Mouse (Mus musculus): ENCODE results near the gene Batf3. TPM values are rescaled to one million over a fixed set of nuclear protein-coding genes. Genes with fewer than 3 reads are reported as not detected.

The Batf3 gene
- 3.4 and 4.0 TPM in 2 replicates for polyA plus RNA-seq (2015; fragmentation: Nextera tagmentation; extraction: Ambion mirVana)

DNA sequence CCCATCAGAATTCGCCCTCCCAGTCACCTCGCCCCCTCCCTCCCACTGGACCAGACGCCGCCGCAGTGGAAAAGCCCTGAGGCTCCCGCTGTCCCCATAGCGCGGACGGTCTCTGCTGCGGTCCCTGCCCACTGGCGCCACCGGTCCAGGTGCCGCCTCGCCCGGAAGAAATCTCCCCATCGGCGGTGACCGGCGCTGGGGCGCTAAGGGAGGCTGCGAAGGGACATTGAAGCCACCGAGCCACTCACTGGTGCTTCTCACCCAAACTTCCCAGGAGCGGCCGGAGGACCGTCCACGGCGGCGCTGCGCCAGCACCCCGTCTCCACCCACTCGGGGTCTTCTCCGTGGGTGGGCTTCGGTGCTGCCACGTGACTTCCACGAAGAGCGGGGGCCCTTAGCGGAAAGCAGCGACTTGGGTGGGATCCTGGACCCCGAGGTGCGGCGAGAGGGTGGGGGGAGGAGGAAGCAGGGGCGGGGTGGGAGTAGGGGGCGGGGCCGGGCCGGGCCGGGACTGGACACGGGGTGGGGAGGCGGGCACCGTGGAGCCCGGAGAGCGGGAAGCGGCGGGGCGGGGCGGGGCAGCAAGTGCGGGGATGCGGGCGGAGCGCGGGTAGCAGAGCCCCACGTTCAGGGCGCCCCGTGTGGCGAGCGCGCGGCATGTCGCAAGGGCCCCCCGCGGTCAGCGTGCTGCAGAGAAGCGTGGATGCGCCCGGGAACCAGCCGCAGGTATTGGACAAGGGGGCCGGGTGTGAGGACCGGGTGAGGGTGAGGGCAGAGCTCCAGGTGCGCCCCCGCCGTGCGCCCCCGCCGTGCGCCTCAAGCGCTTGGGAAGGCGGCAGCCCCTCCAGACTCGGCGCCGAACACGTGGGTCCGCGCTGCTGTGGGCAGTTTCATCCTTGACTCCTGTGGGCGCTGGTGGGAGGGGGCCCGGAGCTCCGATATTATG is at the start of gene Batf3:
Batf3 (plus strand) TSS at position 46 of the 946 bp plus-strand sequence.

DNA sequence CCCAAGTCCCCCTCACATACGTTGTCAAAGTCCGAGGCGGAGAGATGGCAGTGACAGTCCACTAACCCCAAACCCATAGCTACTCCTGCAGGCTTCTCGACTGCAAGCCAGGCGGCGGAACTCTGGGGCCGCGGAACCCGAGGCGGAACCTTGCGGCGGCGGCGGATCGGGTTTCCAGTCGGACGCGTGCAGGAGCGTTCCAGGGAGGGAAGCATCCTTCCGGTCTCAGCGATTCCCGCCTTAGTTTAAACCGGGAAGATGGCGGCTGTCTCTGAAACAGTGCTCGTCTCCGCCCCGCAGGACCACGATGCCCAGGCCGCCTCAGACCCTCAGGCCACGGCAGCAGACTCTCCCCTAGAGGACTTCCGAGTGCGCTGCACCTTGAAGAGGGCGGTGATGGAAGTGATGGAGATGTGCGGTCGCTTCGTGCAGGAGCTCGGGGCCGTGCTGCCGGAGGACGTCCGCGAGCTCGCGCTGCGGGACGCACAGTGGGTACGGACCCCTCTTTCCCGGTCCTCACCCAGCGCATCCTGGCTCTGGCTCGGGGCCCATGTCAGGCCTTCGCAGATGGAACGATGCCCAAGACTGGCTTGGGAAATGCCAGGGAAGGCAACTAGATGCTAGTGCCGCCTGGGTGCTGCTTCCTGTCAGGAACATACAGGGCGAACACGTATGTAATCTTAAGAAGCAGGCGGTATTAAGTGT is 34.7 kb upstream of the Batf3 start, which contains the start of the genes Tatdn3 and Nsl1:
Tatdn3 (minus strand) TSS at position 152 of the 705 bp plus-strand sequence.
Nsl1 (plus strand) TSS at position 232 of the 705 bp plus-strand sequence.

Other genes with a start within 250 kb of the Batf3 start
- gene Rps6kc1, start 186.1 kb upstream of the Batf3 start, polyA plus RNA-seq (2015; fragmentation: Nextera tagmentation; extraction: Ambion mirVana) = 3.4 and 5.5 TPM in 2 replicates
- 26.5 and 29.8 TPM in 2 replicates for gene Angel2, start 172.7 kb upstream of the Batf3 start, polyA plus RNA-seq (2015; fragmentation: Nextera tagmentation; extraction: Ambion mirVana)
- 1.9 and 2.2 TPM in 2 replicates for gene Vash2, start 118.6 kb upstream of the Batf3 start, polyA plus RNA-seq (2015; fragmentation: Nextera tagmentation; extraction: Ambion mirVana)
- gene Flvcr1, start 71.7 kb upstream of the Batf3 start, polyA plus RNA-seq (2015; fragmentation: Nextera tagmentation; extraction: Ambion mirVana) = 8.6 and 10.4 TPM in 2 replicates
- not detected in 2 replicates for gene Spata45, start 61.2 kb upstream of the Batf3 start, polyA plus RNA-seq (2015; fragmentation: Nextera tagmentation; extraction: Ambion mirVana)
- 11.6 and 12.7 TPM in 2 replicates for gene Tatdn3, start 34.9 kb upstream of the Batf3 start, polyA plus RNA-seq (2015; fragmentation: Nextera tagmentation; extraction: Ambion mirVana)
- gene Nsl1, start 34.8 kb upstream of the Batf3 start, polyA plus RNA-seq (2015; fragmentation: Nextera tagmentation; extraction: Ambion mirVana) = 16.2 and 19.5 TPM in 2 replicates
- not detected in 2 replicates for gene Fam71a, start 67.0 kb downstream of the Batf3 start, polyA plus RNA-seq (2015; fragmentation: Nextera tagmentation; extraction: Ambion mirVana)
- gene Atf3, start 120.2 kb downstream of the Batf3 start, polyA plus RNA-seq (2015; fragmentation: Nextera tagmentation; extraction: Ambion mirVana) = 0.82 and 1.7 TPM in 2 replicates
- gene Nenf, start 220.3 kb downstream of the Batf3 start, polyA plus RNA-seq (2015; fragmentation: Nextera tagmentation; extraction: Ambion mirVana) = 72.3 and 74.7 TPM in 2 replicates
- 9.0 and 10.8 TPM in 2 replicates for gene Tmem206, start 228.1 kb downstream of the Batf3 start, polyA plus RNA-seq (2015; fragmentation: Nextera tagmentation; extraction: Ambion mirVana)